Mouse (Mus musculus): ENCODE measurements at regions not wholly inside any gene's neighbourhood (a gene's known extent, or its start where the extent isn't known, plus 50 kb on each side); places are given as distances from the start of the nearest gene placed in this dataset.

GRCm38 (mm10) chr3:3746542-3746941 is 2004.1 kb upstream of the Gm8797 start:
- DNase-seq = peak; percentile 30

DNA sequence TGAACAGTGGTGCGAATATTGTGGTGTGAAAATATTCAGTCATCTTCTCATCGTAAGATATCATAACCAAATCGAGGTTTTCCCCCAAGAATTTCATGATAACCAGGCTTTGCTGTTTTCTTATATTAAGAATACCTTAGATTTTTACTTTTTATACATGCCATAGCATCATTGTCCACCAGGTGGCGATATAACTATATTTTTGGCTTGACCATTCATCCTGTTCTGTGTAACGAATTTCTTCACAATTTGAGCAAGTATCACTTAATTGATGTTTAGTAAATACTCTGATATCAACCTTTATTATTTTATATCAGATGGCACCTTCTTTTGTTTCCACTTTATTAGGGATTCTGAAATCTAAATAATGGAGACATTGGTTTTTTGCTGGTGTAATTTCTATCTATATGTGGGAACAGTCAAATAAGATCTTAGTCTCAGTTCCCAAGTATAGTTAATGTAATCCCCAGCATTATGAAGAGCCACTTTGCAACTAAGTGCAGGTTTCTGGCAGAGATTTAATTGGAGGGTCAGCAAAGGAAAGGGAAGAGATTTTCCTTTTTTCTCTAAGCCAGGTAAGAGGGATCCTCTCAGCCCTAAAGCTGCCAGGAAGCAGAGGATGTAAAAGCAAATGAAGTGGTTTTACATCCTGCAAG is 1998.9 kb upstream of the Gm8797 start:
- peak; percentile 58 for DNase-seq

DNA sequence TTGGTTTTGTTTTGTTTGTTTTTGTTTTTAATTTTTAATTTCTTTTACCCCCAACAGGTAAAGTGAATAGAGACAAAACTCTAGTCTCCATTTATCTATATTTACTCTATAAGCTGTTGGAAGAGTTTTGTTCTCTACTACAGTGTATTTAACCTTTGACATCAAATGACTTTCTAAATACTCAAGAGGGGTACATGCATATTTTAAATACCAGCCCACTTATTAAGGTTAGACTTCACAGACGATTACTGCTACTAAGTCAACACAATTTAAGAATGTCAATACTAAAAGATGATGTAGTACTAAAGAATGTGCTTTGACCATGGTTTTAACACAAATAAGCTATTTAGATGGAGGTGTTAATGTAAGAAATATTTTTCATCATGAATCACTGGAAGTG is 1989.3 kb upstream of the Gm8797 start:
- no peak for DNase-seq

GRCm38 (mm10) chr3:3784200-3784599 is 1966.4 kb upstream of the Gm8797 start:
- peak; percentile 75 for DNase-seq

DNA sequence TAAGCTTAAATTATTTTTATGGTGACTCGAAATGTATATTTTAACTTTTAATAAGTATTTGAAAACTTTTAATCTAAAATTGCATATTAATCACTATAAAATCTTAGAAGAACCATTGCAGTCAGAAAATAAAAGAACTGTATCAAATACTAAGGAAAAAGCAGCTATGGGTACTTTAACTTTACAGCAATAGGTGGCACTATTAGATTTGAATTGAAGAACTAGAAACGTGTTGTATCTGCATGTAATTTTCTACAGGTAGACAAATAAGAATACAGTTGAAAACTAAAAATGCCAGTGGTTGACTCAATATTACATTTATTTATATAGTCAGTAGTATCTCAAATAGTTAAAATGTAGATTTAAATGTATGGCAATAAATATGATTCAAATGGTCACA is 1964.6 kb upstream of the Gm8797 start:
- peak; percentile 4 for DNase-seq

DNA sequence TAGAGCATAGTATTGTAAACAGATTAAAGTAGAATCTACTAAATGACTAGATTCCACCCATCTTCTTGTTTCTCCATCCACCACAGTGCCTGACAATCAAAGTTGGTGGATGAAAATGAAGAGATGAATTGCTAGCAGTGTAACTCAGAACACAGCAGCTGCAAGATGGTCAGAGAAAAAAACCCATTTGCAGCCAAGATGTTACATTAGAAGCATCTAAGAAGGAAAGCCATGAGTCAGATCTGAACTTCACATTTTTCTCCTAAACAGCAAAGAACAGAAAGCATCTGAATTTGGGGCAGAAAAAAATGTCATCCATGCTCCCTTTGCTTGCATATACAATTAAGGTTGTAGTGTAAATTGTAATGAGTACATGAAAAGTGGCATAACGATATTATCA is 1942.8 kb upstream of the Gm8797 start:
- no peak for DNase-seq

DNA sequence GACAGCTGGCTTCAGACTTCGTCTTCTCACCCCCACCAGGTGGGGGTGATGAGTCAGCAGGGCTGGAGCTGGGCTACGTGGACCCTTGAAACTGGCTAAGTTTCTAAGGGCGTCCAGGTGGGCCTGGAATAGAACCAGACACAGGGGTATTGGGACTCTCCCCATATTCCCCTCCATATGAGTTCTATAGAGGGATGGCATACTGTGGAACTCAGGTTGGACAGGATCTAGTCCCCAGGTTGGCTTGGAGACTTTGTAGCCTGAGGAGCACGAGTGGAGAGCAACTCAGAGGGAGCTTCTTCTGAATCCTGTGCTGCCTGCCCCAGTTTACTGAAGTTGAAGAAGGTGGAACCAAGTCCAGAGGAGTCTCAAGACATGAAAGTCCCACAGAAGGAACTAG is 1921.6 kb upstream of the Gm8797 start:
- DNase-seq = no peak

DNA sequence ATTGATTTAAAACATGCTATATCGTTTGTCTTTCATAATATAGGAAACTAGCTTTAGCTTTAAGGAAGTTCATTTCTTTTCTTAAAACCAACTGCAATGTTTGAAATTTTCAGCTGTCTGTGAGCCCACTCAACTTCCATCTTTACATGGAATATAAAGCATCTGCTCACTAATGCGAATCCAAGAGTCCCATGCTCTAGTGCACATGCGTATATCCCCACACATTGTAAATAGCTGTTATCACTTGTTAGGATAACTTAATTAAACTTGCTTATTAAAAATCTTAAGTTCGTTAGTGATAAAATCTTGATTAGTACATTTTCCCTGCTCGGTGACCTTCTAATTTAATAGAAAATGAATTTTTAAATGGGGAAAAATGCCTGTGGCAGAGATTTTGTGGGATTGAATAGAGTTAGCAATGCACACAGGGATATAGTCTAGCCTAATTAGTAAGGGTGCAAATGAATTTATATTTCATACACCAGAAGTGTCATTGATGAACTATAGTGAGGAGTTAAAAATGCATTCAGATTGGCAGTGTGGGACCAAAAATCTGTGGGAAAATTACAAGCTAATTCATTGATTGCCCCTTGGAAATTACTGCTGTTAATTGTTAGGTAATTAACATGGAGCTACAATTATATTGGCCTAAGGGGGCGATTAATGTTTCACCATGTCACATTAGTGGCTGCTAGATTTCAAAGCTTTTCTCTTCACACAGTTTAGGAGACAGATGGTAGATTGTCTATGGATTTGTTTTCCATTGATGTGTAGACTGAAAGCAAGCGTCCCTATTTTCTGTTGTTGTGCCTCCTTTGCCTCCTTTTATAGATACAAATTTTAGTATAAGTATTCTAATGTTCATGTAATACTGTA is 1919.0 kb upstream of the Gm8797 start:
- DNase-seq = peak; percentile 54

Measured in retina, postnatal 1 day (tissue).